Mouse (Mus musculus): ENCODE measurements at regions not wholly inside any gene's neighbourhood (a gene's known extent, or its start where the extent isn't known, plus 50 kb on each side); places are given as distances from the start of the nearest gene placed in this dataset.
A peak's percentile ranks its signal among the peaks of the same experiment; 100 is the strongest.

DNA sequence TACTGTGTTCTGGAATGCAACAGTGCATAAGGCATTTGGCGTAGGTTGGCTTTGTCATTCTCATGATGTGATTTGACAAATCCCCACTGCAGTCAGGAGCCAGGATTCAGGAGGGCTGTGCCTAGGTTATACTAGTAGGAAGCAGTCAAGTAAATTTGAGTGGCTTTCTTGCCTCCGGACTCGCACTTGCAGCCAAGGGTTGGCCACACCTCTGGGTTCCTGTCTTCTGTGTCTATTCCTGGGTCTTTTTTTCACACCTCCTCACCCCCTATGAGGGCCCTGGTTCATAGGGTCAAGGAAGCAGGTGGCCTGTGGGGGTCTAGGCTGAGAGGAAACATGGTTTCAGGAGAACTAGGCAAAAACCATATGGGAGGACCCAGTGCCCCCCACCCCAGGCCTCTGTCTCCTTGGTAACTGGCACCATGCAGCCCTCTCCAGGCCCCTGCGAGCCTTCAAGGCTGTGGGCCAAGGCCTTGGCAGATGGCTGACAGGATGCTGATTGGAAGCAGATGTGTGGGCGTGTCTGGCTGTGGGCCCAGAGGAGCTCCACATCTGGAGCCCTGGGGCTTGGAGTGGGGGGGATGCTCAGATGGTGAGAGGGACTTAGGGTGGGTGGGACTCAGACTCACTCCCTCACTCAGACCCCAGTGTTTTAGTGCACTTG, 195.7 kb downstream of the Rgs3 start:
- DNase-seq (ENCODE audit: low spot score in 2 of 2): peak; percentile 38 to 51

DNA sequence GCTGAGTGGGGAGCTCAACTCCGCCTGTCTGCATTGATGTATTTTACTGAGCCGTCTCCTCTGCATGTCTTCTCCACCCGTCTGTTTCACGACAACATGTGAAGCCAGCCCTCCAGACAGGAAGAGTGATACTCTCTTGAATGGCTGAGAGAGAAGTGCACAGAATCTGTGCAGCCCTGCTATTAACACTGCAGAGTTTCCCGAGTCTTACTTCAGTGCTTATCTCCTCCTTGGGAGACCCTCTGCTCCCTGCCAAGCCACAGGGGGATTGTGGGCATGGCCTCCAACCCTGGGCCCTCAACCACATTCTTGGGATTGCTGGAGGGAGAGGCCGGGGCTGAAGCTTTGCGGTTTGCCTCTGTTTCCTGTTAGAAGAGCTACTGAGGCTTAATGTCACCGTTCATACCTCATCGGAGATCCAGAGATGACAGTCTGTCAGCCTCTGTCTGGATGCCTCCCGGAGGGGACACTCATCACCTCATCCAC, 197.1 kb downstream of the Rgs3 start:
- DNase-seq (ENCODE audit: low spot score in 2 of 2): no peak

DNA sequence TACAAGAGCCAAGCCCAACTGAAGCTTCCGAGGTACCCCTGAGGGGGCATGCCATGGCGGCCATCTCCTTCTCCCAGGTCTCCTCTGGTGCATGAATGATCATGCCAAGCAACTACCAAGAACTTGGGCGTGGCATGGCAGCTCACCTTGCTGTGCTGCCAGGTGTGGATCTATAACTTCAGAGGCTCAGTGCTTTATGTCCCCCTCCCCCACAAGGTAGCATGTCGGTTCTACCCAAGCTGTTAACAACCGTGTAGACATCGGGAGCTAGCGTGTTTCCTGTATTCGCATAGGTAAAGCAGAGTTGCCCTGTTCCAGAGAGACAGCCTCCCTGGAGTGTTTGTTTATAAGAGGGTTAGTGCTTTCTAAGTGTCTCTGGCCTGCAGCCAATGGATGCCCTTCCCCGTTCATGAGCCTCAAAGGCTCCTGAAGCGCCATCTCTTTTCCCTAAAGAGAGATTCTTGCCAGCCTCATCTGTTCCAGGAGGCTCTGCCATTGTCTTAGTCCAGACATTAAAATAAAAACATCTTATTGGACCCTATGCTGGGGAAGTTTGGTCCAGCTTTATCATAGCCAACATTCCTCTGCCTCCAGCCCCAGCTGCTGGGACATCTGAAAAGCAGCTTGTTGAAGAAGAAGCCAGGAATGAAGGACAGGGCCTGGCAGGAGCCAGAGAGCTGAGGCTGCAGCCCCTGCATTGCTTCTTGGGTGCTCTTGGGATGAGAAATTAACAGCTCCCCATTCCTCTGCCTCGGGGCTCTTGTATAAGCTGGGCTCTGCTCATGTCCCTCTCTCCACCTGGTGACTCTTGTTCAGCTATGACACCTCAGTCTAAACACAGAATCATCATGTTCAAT, 201.3 kb downstream of the Rgs3 start:
- DNase-seq (ENCODE audit: low spot score in 2 of 2): no peak

DNA sequence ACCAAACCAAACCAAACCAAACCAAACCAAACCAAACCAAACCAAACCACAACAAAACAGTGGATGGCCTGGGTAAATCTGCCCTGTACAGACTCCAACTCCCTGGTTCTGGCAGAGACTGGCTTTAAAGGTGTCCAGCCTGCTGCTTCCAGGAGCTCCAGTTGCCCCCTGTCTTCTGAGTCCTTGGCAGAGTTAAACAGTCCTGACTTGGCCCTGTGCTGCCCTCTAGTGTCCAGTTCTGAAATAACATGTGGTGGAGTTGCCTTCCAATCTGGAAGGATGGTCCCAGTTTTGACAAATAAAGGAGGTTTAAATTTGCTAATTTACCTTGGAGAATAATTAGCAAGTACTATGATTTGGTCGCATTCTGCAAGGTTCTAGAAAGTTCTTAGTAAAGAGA, 202.0 kb downstream of the Rgs3 start:
- peak; percentile 77 to 84 for DNase-seq (ENCODE audit: low spot score in 2 of 2)

DNA sequence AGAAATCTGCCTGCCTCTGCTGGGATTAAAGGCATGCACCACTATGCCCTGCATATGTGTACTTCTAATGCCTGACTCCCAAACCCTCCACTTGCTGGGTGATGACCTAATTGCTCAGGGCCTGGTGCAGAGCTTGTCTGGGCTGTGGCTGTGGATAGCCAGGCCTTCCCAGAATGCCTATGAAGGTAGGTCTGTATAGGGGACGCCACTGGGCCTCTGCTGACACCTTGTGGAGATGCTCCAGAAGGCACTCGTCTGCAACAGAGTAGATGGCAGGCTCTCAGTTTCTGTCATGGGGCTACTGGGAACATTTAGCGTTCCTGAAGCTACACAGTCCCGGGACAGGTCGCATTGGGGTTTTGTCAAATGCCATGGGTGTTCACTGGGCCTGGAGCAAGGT, 201.4 kb upstream of the Zfp618 start:
- DNase-seq (ENCODE audit: low spot score in 2 of 2): peak; percentile 71 to 82

DNA sequence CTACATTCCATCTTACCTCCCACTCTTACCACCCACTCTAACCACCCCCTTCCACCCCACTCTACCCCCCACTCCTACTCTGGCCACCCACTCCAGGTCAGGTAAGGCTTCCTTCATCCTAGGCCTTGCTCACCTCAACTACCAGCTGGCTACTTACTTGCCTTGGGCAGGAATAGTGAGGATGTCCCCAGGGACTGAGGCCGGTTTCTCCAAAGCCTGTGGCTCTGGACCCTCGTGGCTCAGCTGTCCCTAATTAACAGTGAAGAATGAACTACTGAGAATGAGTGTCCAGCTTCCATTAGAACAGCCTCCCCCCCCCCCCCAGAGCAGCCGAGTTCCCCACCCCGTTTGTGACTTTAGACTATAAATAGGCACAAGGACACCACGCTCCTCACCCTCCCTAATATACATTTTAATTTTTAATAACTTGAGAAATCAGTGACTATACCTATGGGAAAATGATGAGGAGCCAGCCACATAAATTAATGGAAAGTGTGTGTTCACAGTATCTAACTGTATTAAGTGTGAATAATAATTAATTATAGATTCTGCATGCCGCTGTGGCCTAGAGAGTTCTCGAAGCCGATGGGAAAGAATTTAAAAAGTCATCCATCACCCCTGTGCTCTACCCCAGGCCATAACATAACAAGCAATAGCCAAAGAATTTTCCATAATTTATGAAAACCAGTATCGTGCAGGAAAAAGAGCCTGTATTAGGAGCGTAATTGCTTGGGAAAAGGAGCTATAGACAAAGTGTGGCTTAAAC, 195.7 kb upstream of the Zfp618 start:
- no peak for DNase-seq (ENCODE audit: low spot score in 2 of 2)

DNA sequence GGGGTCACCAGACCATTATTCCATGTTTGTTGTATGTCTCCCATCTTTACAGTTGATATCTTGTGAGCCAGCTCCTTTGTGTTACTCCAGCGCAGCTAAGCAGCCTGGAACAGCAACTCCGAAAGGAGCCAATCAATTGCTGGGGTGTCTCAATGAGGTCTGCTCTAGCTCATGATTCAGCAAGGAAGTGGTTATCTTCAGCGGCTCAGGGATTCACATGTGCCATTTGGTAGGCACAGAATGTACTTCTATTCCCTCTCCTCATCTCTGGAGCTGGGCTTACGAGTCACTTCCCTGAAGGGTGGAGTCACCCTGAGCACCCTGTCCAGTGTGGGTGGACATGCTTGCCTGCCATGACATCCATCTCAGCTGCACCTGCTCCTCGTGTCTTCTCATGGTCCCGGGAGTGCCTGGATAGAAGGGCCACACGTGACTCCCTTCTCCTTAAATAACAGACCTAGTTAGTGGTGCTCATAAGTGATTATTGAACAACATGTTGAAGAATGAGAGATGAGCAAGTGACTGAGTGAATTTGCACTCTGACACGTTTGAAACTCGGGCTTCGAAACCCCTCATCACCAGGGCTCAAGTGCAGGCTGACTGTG, 190.3 kb upstream of the Zfp618 start:
- no peak for DNase-seq (ENCODE audit: low spot score in 2 of 2)

DNA sequence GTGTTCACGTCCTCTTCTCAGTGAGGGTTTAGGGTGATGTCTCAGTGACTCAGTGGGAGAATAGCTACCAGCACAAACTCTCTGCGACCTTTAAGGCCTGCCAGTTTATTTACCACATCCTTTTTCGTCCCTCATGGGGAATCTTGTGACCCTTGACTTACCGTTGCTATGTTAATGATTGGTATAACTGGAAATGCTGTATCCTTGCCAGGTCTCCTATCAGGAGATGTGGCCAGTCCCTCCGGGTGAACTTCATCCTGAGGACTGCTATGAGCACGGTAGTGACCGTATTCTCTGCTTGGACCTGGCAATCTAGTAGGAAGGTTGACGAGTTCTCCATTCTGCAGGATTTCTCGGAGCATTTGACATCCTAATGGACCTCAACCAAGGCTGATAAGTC, 188.5 kb upstream of the Zfp618 start:
- no peak for DNase-seq (ENCODE audit: low spot score in 2 of 2)

DNA sequence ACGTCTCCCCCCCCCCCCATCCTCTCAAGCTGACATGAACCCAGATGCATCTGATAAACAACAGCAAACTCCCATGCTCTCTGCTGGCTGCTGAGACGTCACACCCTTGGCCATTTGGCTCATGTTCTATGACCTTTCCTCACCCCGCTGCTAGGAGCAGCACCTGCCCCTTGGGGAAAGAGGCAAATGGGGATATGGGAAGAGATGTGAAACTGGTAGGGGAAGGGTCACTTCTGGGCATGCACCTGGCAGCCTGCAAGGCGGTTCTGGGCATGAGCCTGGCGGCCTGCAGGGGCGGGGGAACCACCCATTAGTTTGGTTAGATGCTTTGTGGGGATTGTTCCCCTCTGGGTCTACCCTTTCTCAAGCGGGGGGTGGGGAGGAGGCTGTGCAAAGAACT, 187.9 kb upstream of the Zfp618 start:
- DNase-seq (ENCODE audit: low spot score in 2 of 2): no peak

DNA sequence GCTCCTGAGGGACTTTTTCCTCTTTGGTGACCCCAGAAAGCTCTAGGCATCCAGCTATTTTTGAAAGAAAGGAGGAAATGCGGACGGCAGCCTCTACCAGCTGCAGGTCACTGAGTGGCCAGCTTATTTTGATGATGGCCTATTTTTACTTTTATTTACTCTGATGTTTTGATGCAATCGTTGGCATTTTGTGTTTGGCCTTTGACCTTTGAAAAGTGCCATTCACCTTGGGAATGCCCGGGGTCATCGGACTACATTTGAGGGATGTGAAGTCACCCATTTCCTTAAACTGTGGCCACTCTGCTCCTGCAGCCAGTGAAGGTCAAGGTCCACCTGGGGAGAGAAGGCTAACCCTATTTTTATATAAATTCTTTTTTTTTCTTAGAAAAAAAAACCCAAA, 186.8 kb upstream of the Zfp618 start:
- DNase-seq (ENCODE audit: low spot score in 2 of 2): no peak

DNA sequence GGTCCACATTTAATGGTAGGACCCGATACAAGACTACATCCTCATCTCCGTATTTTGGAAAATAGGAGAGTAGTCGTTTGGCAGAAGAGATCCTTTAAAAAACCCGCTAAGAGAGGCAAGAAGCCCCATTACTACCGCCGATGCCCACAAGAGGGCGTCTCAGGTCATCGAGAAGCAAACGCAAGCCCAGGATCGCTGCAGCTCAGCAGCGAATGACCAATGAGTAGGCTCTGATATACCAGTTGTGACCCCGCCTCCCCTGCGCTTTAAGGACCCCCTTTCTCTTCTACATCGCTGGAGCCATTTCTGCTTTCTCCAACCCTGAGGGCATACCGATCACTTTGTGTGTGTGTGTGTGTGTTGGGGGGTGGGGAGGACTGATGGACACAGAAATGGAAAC, 185.0 kb upstream of the Zfp618 start:
- DNase-seq (ENCODE audit: low spot score in 2 of 2): peak; percentile 87 to 88

DNA sequence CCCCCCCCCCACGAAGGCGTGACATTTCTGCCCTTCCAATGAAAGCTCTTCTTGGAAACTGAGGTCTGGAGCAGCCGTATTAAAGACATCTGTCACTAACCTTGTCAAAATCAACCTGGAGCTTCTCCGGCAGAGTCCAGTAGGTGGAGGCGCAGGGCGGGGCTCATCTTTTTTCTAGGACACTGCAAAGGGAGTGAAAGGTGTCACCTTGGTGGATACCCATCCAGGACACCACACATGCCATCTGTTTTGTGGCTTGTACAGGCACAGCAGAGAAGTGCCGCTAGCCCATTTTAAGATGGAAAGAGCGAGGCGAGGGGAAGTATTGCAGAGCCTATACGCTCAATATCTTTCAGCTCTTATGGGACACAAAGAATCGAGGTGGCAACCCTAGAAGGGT, 184.5 kb upstream of the Zfp618 start:
- DNase-seq (ENCODE audit: low spot score in 2 of 2): no peak

DNA sequence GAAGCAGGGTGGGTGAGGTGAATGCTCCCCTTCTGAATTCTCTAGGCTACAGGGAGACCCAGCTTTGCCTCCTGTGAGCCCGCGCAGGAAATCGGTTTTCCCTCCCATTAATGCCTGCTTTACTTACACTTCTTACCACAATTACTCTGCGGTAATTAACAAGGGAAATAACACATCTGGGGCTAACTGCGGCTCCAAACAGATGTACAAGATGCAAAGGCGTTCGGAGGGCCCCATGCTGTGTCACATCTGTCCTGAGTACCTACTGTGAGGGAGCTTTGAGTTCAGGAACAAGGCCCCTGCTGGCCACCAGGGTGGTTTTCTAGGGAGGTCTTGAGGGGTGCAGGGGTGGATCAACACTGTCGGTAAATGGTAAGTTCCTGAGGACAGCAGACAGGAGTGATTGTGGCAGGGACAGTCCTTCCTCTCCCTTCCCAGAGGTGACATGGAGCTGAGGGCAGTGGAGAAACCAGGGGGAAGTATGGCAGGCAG, 184.0 kb upstream of the Zfp618 start:
- DNase-seq (ENCODE audit: low spot score in 2 of 2): no peak

DNA sequence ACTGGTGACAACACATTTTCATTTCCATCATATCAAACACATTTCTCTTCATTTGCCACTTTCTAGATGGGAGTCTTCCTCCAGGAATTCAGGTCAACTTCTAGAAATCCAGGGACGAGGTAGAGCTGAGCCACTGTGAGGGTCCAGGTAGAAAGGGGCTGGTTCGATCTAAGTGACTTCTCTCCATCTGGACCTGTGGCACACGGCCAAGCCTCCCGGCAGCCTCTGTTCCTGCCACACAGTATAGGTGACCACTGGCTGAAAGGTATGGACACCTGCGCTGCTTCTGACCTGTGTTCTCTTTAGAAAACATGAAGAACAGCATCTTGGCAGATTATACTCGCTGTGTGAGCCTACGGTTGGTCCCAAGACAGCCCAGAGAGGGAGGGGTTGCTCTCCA, 179.7 kb upstream of the Zfp618 start:
- no peak for DNase-seq (ENCODE audit: low spot score in 2 of 2)

DNA sequence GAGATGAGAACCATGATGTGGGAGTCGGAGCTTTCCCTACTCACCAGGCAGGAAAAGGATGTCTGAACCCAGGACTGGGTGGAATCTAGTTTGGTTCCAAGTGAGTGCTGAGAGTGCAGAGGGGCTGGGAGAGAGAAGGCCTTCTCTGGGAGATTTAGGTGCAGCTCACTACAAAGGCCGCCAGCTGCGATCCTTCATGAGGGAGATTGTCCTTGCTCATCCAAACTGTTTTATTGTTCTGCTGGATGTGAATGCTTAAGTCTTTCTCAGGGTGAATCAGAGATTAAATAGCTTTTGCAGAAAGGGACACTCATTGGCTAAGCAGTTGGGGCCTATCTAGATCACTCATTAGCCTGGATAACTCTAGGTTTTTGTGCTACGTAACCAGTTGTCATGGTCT, 175.7 kb upstream of the Zfp618 start:
- DNase-seq (ENCODE audit: low spot score in 2 of 2): no peak

DNA sequence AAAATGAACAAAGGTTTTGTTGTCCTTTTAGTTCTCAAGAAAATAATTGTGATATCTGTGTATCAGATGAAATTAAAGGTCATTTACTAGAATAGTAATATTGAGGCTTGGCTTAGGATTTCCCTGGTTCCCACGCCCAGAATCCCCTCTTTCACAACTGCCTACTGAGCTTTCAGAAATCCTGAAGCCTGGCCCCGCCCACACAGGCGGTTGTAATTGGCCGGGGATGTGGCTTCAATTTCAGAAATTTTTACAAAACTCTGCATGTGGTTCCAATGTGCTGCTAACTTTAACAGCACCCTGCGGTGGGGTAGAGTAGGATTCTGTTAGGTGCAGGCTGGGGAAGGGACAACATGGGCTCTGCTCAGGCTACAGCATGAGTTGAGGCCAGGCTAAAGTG, 171.8 kb upstream of the Zfp618 start:
- no peak for DNase-seq (ENCODE audit: low spot score in 2 of 2)

DNA sequence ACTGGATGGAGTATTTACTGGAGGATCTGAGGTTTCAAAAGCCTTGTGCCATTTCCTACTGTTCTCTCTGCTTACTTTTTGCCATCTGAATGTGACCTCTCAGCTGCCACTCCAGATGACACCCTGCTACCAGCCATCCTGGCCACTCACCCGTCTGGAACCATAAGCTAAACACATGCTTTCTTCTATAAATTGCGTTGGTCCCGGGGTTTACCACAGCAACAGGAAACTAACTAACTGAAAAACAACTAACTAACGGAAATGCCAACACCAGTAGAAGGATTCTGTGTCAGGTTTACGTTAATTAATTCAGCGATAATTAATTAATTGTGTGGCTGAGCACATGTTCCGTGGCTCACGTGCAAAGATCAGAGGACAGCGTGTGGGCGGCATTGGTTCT, 169.8 kb upstream of the Zfp618 start:
- no peak for DNase-seq (ENCODE audit: low spot score in 2 of 2)

DNA sequence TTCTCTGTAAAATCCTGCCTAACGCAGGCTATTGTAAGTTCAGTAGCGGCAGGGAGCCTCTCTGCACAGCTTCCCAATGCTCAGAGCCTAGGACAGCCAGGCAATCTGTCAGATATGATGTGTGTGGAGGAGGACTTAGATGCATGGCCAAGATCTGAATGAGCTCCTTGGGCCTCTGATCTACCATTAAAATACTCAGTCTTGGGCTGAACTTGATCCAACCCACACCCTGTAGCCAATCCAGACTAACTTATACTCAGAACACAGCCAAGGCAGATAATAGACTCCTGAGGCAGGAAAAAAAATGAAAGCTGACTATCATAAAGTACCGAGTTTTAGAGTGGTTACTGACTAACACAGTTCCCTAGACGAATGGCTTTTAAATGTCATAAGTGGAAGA, 165.4 kb upstream of the Zfp618 start:
- DNase-seq (ENCODE audit: low spot score in 2 of 2): no peak

DNA sequence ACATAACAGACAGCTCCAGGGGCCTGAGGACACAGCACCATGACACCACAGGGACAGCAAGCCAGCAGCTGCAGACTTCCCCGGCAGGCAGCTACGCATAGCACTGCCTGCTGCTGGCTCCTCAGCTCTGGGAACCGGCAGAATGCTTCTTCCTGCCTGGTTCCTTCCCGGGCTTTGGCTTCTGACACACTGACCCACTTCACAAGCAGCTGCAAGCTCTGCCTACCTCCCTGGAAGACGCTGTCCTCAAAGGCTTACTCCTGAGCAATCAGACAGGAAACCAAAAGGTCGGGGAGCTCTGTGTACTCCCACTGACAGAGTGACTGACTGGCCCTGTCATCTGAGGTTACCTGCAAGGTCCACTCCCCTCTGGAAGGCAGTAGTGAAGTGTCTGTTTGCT, 159.5 kb upstream of the Zfp618 start:
- no peak for DNase-seq (ENCODE audit: low spot score in 2 of 2)

DNA sequence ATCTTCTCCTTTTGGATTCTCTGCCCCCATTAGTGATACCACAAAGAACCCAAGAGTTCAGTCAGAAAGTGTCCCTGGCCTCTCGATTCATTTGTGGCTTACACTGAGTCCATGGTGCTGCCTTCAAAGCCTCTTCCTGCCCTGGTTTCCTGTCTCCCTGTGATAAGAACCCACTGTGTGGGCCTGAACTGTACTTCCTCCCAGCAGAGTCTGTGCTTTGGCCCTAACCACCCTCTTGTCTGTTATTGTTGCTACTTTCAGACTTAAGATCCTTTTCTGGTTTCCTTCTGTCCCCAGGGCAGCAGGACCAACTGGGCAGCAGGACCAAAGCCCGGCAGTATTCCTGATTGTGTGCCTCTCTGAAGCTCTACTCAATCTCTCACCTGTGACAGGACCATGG, 158.6 kb upstream of the Zfp618 start:
- no peak for DNase-seq (ENCODE audit: low spot score in 2 of 2)

DNA sequence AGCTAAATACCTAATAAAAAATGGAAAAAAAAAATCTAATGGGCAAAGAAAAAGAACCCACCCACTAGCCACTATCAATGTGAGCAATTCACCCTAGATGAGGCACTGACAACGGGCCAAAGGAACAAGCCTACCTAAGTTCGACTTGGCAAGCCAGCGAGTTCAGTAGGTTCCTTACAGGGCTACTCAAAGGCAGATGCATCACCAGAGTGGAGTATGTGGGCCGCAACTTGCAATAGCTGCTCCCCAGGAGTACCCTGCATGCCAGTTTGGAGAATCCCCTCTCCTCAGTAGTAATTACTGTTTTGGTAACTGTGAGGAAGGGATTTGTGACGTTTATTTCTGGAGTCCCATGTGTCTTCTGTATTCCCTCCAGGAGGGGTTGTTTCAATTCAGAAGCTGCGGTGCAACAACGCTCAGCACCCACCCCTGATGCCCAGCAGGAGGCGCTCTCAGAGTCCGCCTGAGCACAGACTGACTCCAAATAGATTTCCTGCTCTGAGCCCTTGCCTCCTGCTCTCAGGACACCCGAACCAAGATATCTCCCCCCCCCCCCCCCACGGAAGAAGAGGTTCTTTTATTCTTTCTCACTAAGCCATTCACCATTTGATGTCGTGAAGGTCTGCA, 157.3 kb upstream of the Zfp618 start:
- no peak for DNase-seq (ENCODE audit: low spot score in 2 of 2)

All from adrenal gland, adult 18-20 months (tissue).